In genomic region chr1:94080718-94081117, GRCm38 (mm10) we compare ENCODE assay signal across 12 mouse cellular contexts. TPM values are rescaled to one million over a fixed set of nuclear protein-coding genes. Genes with fewer than 3 reads are reported as not detected.
DNase-seq lines count a peak whose midpoint lies in the region; ATAC-seq and TF ChIP-seq lines count a peak whose summit lies in the region.
"Had no signal": no experiment of that assay in that cellular context is flagged by ENCODE, and none has a peak within 500 bp of the region (broad histone marks: within the 10 kb centered on the region; RNA-seq: fewer than 3 reads in every experiment).

No protein-coding gene starts in this region.

- TF ChIP-seq CTCF in ES-Bruce4 (IDR thresholded peaks at IDR 0.05; ENCODE audit: low read depth, low read length): no peak
- no peak for TF ChIP-seq CTCF in hindbrain, postnatal 0 days (IDR thresholded peaks at IDR 0.05; ENCODE audit: low read depth)

- H3K36me3 ChIP-seq in kidney, embryonic 15.5 days: no peaks in the 10 kb centered on the region
- H3K36me3 ChIP-seq in ES-Bruce4 (ENCODE audit: control insufficient read depth, insufficient read depth, low read length, poor library complexity, severe bottlenecking): no peaks in the 10 kb centered on the region
- H3K36me3 ChIP-seq in embryonic facial prominence, embryonic 12.5 days: no peaks in the 10 kb centered on the region
- H3K36me3 ChIP-seq in hindbrain, postnatal 0 days (ENCODE audit: insufficient read depth, low read length): no peaks in the 10 kb centered on the region

- H3K27me3 ChIP-seq in kidney, embryonic 15.5 days: peaks cover 13% of the 10 kb centered on the region; the same call in 1 of the 2 replicates
- H3K27me3 ChIP-seq in ES-Bruce4 (ENCODE audit: control insufficient read depth, insufficient read depth, low read length, poor library complexity, severe bottlenecking): no peaks in the 10 kb centered on the region
- no peaks in the 10 kb centered on the region for H3K27me3 ChIP-seq in embryonic facial prominence, embryonic 12.5 days
- no peaks in the 10 kb centered on the region for H3K27me3 ChIP-seq in hindbrain, postnatal 0 days (ENCODE audit: insufficient read depth, low read length)

- no peak overlapping the region for H3K9ac ChIP-seq in kidney, embryonic 15.5 days
- H3K9ac ChIP-seq in ES-Bruce4 (ENCODE audit: low read depth, poor library complexity, severe bottlenecking): no peak overlapping the region
- H3K9ac ChIP-seq in embryonic facial prominence, embryonic 12.5 days: no peak overlapping the region
- no peak overlapping the region for H3K9ac ChIP-seq in hindbrain, postnatal 0 days (replicated peaks; ENCODE audit: low read length)

- no peak overlapping the region for H3K27ac ChIP-seq in kidney, embryonic 15.5 days
- H3K27ac ChIP-seq in ES-Bruce4 (ENCODE audit: insufficient read depth, low read length): no peak overlapping the region
- no peak overlapping the region for H3K27ac ChIP-seq in embryonic facial prominence, embryonic 12.5 days
- H3K27ac ChIP-seq in hindbrain, postnatal 0 days: no peak overlapping the region

- no peaks in the 10 kb centered on the region for H3K4me1 ChIP-seq in kidney, embryonic 15.5 days
- no peaks in the 10 kb centered on the region for H3K4me1 ChIP-seq in ES-Bruce4 (ENCODE audit: control insufficient read depth, insufficient read depth, low read length)
- no peaks in the 10 kb centered on the region for H3K4me1 ChIP-seq in embryonic facial prominence, embryonic 12.5 days
- no peaks in the 10 kb centered on the region for H3K4me1 ChIP-seq in hindbrain, postnatal 0 days (ENCODE audit: insufficient read depth, low read length)

- ATAC-seq in kidney, embryonic 15.5 days (replicated peaks; ENCODE audit: low FRiP score): no peak
- no peak for ATAC-seq in embryonic facial prominence, embryonic 12.5 days (ENCODE audit: insufficient number of reproducible peaks, insufficient read depth, low FRiP score, low TSS enrichment)
- ATAC-seq in hindbrain, postnatal 0 days: no peak

- DNase-seq in kidney, postnatal 10 days: no peak
- DNase-seq in hindbrain, postnatal 0 days (ENCODE audit: low spot score): no peak
- DNase-seq in layer of hippocampus, postnatal 36 days: no peak
- DNase-seq in gastrocnemius, adult 18-20 months (ENCODE audit: low spot score): no peak
- no peak for DNase-seq in adrenal gland, postnatal 14 days
- DNase-seq: heart, postnatal 36 days; right cerebral cortex, postnatal 4 days; thymus, adult 2 months had no signal

- TF ChIP-seq EP300 in ES-Bruce4 (IDR thresholded peaks at IDR 0.05; ENCODE audit: insufficient read depth, low read depth, low read length): no peak

- no peak for TF ChIP-seq POLR2A in ES-Bruce4 (IDR thresholded peaks at IDR 0.05; ENCODE audit: insufficient read depth, low read length)

- WGBS in kidney, embryonic 15.5 days: 49% methylated on average over 15 of the region's 15 CpGs
- 54% methylated on average over 15 of the region's 15 CpGs for WGBS in embryonic facial prominence, embryonic 12.5 days
- WGBS in hindbrain, postnatal 0 days: 57% methylated on average over 15 of the region's 15 CpGs

- peak overlapping the region; percentile 37 for H3K4me2 ChIP-seq in kidney, embryonic 15.5 days
- H3K4me2 ChIP-seq in embryonic facial prominence, embryonic 12.5 days (replicated peaks): peak overlapping the region; percentile 26; the same call in 1 of the 2 replicates
- H3K4me2 ChIP-seq in hindbrain, postnatal 0 days (ENCODE audit: low read depth, low read length): 0 out of 2 replicates have a peak overlapping the region, but pooled peaks have one; percentile 0

- H3K9me3 ChIP-seq in kidney, embryonic 15.5 days (replicated peaks): no peaks in the 10 kb centered on the region
- H3K9me3 ChIP-seq in ES-Bruce4 (replicated peaks; ENCODE audit: control insufficient read depth, insufficient read depth, low read length, poor library complexity, severe bottlenecking): no peaks in the 10 kb centered on the region
- no peaks in the 10 kb centered on the region for H3K9me3 ChIP-seq in embryonic facial prominence, embryonic 12.5 days
- H3K9me3 ChIP-seq in hindbrain, postnatal 0 days (ENCODE audit: low read length): no peaks in the 10 kb centered on the region

- H3K4me3 ChIP-seq in kidney, embryonic 15.5 days (replicated peaks): peak overlapping the region; percentile 10
- peak overlapping the region; percentile 37 for H3K4me3 ChIP-seq in ES-Bruce4 (ENCODE audit: low read depth, low read length)
- no peak overlapping the region for H3K4me3 ChIP-seq in embryonic facial prominence, embryonic 12.5 days
- no peak overlapping the region for H3K4me3 ChIP-seq in hindbrain, postnatal 0 days (ENCODE audit: low read length)

RNA-seq across cellular contexts. Expression of gene Pdcd1, which starts 28.4 kb away (rescaled TPM):
- polyA plus RNA-seq in kidney, embryonic 15.5 days (2015; fragmentation: Nextera tagmentation; extraction: Ambion mirVana): not detected in 2 replicates
- polyA plus RNA-seq in ES-Bruce4 (2011; ENCODE audit: insufficient read depth, insufficient read length, low read depth, missing spikeins): not detected in 2 replicates
- not detected in 2 replicates for polyA plus RNA-seq in embryonic facial prominence, embryonic 12.5 days (2016; fragmentation: Nextera tagmentation; extraction: Ambion mirVana)
- not detected in 2 replicates for total RNA-seq in hindbrain, postnatal 0 days (2014; rRNA removed)
- not detected in 2 replicates for polyA plus RNA-seq in hindbrain, postnatal 0 days (2015; fragmentation: Nextera tagmentation; extraction: Ambion mirVana)
- total RNA-seq in layer of hippocampus, postnatal 36 days (2021): not detected
- not detected for total RNA-seq in gastrocnemius, adult 18-20 months (2021)
- total RNA-seq in adrenal gland, postnatal 14 days (2021): 0.30 TPM in 1 of 2 replicates, not detected in the other
- total RNA-seq: heart, postnatal 36 days had no signal
- polyA plus RNA-seq: limb, embryonic 11.5 days had no signal

Comparison
In these comparisons a context has a peak if more than half of its experiments do, and no peak if none do; other contexts are left out.
1. H3K4me3 ChIP-seq: peak in kidney, embryonic 15.5 days (single experiment) and ES-Bruce4 (single experiment); none in embryonic facial prominence, embryonic 12.5 days (single experiment) and hindbrain, postnatal 0 days (single experiment).
2. Peak in every context shown above with its lines, with median percentiles within 50 percentile points of each other: H3K4me2 ChIP-seq.